Mouse (Mus musculus) spleen, postnatal 10 days (tissue): ENCODE measurements around the gene Spatc1l.

Source experiments
- DNase-seq, 2 experiments: peaks; one replicate each; pipeline ENCODE4 v3.0.0; 2021 to 2022; ENCODE audit warnings: low spot score in 2 of 2

Spatc1l gene

DNA sequence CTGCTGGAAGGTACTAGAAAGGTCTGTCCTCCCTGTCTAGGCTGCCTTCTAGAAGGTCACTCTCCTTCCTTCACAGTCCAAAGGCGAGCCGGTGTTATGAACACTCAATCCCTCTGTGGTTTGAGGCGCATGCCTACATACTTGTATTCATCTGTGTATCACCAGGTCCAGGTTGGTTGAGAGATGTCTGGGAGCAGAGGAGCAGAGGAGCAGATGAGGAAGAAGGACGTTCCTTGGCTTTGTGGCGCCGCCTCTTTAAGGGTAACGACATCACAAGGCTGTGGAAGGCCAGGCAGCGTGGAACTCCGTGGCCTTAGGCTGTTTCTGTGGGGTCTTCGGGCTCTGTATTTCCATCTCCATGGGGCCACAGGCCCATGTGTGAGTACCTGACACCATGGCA is at the start of gene Spatc1l:
Gene Spatc1l, plus strand, starts transcription at position 301 of the 400 bp plus-strand sequence.
- no peak for DNase-seq

DNA sequence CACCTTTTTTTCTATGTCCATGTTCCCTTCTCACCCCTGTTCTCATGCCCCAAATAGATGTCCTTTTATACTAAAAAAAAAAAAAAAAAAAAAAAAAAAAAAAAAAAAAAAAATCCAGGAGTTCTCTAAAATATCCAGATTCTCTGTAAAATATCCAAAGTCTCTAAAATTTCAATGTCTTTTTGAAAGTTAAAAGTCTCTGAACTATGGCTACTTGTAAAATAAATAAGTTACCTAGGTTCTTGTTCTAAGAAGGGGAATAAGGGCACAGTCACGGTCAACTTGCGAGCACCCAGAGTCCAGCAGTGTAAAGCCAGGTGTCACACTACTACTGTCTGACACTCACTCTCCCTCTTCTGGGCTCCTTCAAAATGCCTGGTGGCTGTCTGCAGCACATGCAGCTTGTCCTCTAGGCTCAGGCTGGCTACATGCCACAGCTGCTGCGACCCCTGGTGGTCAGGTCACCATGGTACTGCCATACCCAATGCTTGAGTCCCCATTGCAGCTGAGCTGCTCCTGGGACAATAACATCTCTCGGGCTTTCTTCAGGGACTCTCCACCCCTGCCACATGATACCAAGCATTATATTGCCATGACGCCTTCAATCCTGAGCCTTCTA is 49.0 kb upstream of the Spatc1l start:
- DNase-seq = peak; percentile 73 to 90

DNA sequence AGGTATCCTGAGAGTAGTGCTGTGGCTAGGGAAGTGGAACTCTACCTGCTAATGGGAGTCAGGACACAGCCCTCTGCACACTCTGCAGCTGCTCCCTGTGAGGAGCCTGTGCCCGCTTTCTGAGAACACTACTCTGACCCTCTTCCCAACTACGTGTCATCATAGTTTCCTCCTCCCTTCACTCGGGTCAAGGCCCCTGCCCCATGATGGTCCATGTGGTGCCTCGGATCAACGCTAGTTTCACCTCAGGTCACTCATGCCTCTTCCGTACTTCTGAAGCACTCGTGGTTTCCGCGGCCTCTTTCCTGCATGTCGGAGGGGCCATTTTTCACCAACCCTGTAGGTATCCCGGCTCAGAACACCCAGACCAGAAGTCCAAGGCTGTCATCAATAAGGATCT is 31.1 kb upstream of the Spatc1l start:
- no peak for DNase-seq

- peak; percentile 87 to 95 for DNase-seq
These were observed 30.7 kb upstream of the Spatc1l start, which contains the start of gene Lss for GRCm38 (mm10) chr10:76531375-76531774. Lss (plus strand) TSS chr10:76531588.

- no peak for DNase-seq
These were observed 30.2 kb upstream of the Spatc1l start for GRCm38 (mm10) chr10:76531828-76532227.

DNA sequence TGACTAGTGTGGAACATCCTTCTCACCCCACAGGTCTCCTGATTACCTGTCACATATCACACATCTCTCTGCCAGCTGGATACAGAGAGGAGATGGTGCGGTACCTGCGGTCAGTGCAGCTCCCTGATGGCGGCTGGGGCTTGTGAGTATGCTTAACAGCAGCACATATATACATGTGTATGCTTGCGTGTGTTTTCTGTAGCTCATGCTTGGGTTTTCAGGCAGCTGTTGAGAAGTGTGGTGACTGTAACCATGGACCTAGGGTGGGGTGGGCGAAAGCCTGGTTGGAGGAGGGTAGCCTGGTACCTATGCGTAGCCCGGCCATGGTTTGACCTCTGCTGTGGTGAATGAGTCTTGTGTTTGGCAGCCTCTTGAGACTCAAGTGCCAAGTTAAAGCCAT is 26.5 kb upstream of the Spatc1l start:
- no peak for DNase-seq

GRCm38 (mm10) chr10:76537619-76538018 is 24.5 kb upstream of the Spatc1l start:
- no peak for DNase-seq

DNA sequence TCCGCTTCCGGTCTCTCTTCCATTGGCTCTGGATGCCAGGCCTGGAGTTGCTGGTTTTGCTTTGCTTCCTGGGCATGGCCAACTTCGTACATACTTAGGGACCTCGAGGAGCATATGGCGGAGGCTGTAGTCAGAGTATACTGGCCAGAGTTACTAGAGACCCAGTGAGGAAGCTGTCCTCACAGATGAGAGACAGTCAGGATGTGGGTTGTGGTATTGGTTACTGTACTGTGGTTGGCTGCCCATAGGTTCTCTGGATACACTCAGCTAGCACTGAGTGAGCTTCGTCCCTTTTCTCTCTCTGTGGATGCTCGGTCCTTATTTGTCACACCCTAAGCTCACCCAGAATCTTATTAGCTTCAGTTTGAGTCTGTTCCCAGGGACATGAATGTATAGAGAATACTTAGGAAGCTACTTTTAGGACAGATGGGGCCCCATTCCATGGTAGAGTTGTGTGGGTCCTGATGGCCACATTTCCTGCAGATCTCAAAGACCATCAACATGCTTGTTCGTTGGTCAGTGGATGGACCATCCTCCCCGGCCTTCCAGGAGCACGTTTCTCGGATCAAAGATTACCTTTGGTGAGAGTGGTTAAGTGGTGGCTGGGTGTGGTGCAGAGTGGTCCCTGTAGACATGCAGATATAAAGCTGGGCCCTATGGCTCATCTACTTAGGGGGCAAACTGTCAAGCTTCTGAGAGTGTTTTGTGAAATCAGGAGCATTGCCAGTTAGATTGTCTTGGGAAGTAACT is 20.6 kb upstream of the Spatc1l start:
- DNase-seq = no peak

GRCm38 (mm10) chr10:76542636-76543375 is 19.3 kb upstream of the Spatc1l start:
- no peak for DNase-seq

DNA sequence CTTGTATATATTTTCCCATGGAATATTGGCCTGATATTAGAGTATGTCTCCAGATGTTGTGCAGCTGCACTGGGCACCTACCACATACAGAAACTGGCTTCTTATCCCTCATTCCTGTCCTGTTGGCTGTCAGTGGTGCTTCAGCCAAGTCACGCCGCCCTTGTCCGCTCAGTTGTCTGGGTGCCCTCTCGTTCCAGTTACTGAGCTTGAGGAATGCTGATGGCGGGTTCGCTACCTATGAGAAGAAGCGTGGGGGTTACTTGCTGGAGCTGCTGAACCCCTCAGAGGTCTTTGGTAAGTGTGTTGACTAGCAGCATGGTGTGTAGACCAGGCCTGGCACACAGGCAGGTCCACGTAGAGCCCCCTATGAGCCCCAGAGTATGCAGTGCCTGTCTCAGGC is 15.5 kb upstream of the Spatc1l start:
- no peak for DNase-seq

GRCm38 (mm10) chr10:76548218-76548617 is 13.9 kb upstream of the Spatc1l start:
- DNase-seq = no peak

- no peak for DNase-seq
These were observed 11.6 kb upstream of the Spatc1l start for GRCm38 (mm10) chr10:76550458-76550857.

- DNase-seq = no peak
These were observed 10.5 kb upstream of the Spatc1l start for GRCm38 (mm10) chr10:76551556-76551955.

DNA sequence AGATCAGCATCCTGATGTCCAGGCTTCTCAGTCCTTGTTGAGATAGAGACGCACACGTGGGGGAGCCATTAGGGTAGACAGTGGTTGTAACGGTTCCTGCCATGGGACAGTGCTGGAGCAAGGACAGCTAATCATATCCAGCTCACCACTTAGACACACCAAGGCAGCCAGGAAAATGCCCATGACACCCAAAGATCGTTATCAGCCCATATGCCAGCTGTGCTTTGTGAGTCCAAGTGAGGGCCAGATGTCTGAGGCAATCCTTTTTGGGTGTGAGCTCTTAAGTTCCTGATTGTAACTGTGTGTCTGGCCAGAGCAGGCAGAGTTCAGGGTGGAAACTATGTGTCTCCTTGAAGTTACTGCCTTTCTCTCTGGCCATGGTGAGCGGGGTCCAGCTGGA is 8.0 kb upstream of the Spatc1l start:
- no peak for DNase-seq

- no peak for DNase-seq
These were observed 8.1 kb downstream of the Spatc1l start for GRCm38 (mm10) chr10:76569996-76570685.

GRCm38 (mm10) chr10:76571070-76571469 is 9.0 kb downstream of the Spatc1l start:
- no peak for DNase-seq

GRCm38 (mm10) chr10:76572151-76572550 is 10.1 kb downstream of the Spatc1l start:
- DNase-seq = no peak

- DNase-seq = no peak
These were observed 13.3 kb downstream of the Spatc1l start, which contains the start of gene Ftcd for GRCm38 (mm10) chr10:76575374-76575773. Ftcd (plus strand) TSS chr10:76575648.

GRCm38 (mm10) chr10:76576920-76577319 is 14.8 kb downstream of the Spatc1l start:
- no peak for DNase-seq

- no peak for DNase-seq
These were observed 22.1 kb downstream of the Spatc1l start for GRCm38 (mm10) chr10:76584138-76584537.

DNA sequence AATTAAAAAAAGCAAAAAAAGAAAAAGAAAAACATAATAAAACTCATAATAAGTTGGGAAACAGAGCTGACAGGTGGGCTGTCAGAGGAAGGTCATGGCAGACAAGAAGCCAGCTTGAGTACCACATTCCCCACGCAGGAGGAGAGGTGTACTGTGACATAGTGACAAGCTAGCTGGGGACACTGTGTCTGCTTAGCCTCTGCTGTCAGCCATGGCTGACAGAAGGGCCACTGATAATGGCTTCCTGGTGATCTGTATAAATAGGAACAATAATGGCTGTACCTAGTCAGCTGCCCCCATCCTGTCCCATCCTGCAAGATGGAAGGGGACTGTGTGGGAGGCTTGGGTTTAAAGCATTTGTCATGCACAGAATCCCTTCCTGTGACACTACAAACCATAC is 24.1 kb downstream of the Spatc1l start:
- DNase-seq = no peak

DNA sequence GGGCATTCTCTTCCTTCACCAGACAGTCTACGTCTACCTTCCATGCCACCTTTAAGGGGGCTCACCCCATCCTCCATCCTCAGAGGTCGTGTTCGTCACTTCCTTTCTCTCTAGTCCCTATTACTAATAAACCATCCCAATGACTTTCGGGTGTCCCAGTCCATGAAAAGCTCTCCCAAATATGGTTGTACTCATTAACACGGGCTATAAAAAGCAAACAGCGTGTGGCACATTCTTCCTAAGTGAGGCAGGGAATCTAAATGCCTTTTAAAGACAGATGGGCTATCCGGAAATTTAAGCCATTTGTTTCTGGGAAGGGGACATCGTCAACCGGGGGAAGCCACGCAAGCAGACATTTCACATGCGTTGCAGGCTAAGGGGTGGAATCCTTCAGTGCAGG is 28.1 kb downstream of the Spatc1l start:
- DNase-seq = no peak
